Mouse (Mus musculus): Measurements from ENCODE around the gene Mmaa.

The Mmaa gene

GRCm38 (mm10) chr8:79294610-79295275, at the start of gene Mmaa:
Gene Mmaa, minus strand, starts transcription at chr8:79294937.
- peak; percentile 91 to 94 for DNase-seq (ENCODE audit: low read depth in 1 of 2, low spot score in 2 of 2)

- no peak for DNase-seq (ENCODE audit: low read depth in 1 of 2, low spot score in 2 of 2)
These were observed 46.5 kb upstream of the Mmaa start for GRCm38 (mm10) chr8:79341236-79341635.

GRCm38 (mm10) chr8:79339555-79339954, 44.8 kb upstream of the Mmaa start:
- DNase-seq (ENCODE audit: low read depth in 1 of 2, low spot score in 2 of 2): no peak

- no peak for DNase-seq (ENCODE audit: low read depth in 1 of 2, low spot score in 2 of 2)
These were observed 43.9 kb upstream of the Mmaa start for GRCm38 (mm10) chr8:79338619-79339018.

- DNase-seq (ENCODE audit: low read depth in 1 of 2, low spot score in 2 of 2): no peak
These were observed 37.6 kb upstream of the Mmaa start for GRCm38 (mm10) chr8:79332109-79332900.

- DNase-seq (ENCODE audit: low read depth in 1 of 2, low spot score in 2 of 2): no peak
These were observed 36.8 kb upstream of the Mmaa start for GRCm38 (mm10) chr8:79331571-79331970.

GRCm38 (mm10) chr8:79331017-79331416, 36.3 kb upstream of the Mmaa start:
- no peak for DNase-seq (ENCODE audit: low read depth in 1 of 2, low spot score in 2 of 2)

- no peak for DNase-seq (ENCODE audit: low read depth in 1 of 2, low spot score in 2 of 2)
These were observed 35.0 kb upstream of the Mmaa start for GRCm38 (mm10) chr8:79329735-79330134.

- DNase-seq (ENCODE audit: low read depth in 1 of 2, low spot score in 2 of 2): no peak
These were observed 34.4 kb upstream of the Mmaa start for GRCm38 (mm10) chr8:79329182-79329581.

GRCm38 (mm10) chr8:79325510-79325909, 30.8 kb upstream of the Mmaa start:
- no peak for DNase-seq (ENCODE audit: low read depth in 1 of 2, low spot score in 2 of 2)

- DNase-seq (ENCODE audit: low read depth in 1 of 2, low spot score in 2 of 2): no peak
These were observed 30.2 kb upstream of the Mmaa start for GRCm38 (mm10) chr8:79324928-79325327.

GRCm38 (mm10) chr8:79324036-79324435, 29.3 kb upstream of the Mmaa start:
- DNase-seq (ENCODE audit: low read depth in 1 of 2, low spot score in 2 of 2): no peak

- DNase-seq (ENCODE audit: low read depth in 1 of 2, low spot score in 2 of 2): no peak
These were observed 28.4 kb upstream of the Mmaa start for GRCm38 (mm10) chr8:79323121-79323520.

- no peak for DNase-seq (ENCODE audit: low read depth in 1 of 2, low spot score in 2 of 2)
These were observed 16.1 kb upstream of the Mmaa start for GRCm38 (mm10) chr8:79310801-79311200.

GRCm38 (mm10) chr8:79305941-79306340, 11.2 kb upstream of the Mmaa start:
- DNase-seq (ENCODE audit: low read depth in 1 of 2, low spot score in 2 of 2): no peak

- DNase-seq (ENCODE audit: low read depth in 1 of 2, low spot score in 2 of 2): no peak
These were observed 6.8 kb upstream of the Mmaa start for GRCm38 (mm10) chr8:79301548-79301947.

GRCm38 (mm10) chr8:79299704-79300103, 5.0 kb upstream of the Mmaa start:
- no peak for DNase-seq (ENCODE audit: low read depth in 1 of 2, low spot score in 2 of 2)

- no peak for DNase-seq (ENCODE audit: low read depth in 1 of 2, low spot score in 2 of 2)
These were observed 3.0 kb upstream of the Mmaa start for GRCm38 (mm10) chr8:79297763-79298162.

GRCm38 (mm10) chr8:79295276-79296105, 754 bp upstream of the Mmaa start:
- no peak for DNase-seq (ENCODE audit: low read depth in 1 of 2, low spot score in 2 of 2)

GRCm38 (mm10) chr8:79293841-79294240, 896 bp downstream of the Mmaa start:
- DNase-seq (ENCODE audit: low read depth in 1 of 2, low spot score in 2 of 2): no peak

- DNase-seq (ENCODE audit: low read depth in 1 of 2, low spot score in 2 of 2): no peak
These were observed 1.9 kb downstream of the Mmaa start for GRCm38 (mm10) chr8:79292712-79293264.

Data from monocyte, adult 2 months (primary cell).